Mouse (Mus musculus) bone marrow macrophage, adult 2 months (primary cell): ENCODE data around the gene Tmem178b.

ENCODE experiments used
- CTCF ChIP-seq: IDR thresholded peaks from 2 replicates; pipeline ENCODE4 v1.5.1; 2012; ENCODE audit warnings: low read depth, mild to moderate bottlenecking, low read length, moderate library complexity
- POLR2A ChIP-seq: IDR thresholded peaks from 2 replicates; pipeline ENCODE4 v1.6.1; 2012; ENCODE audit warnings: mild to moderate bottlenecking, low read depth, low read length, borderline replicate concordance

DNA sequence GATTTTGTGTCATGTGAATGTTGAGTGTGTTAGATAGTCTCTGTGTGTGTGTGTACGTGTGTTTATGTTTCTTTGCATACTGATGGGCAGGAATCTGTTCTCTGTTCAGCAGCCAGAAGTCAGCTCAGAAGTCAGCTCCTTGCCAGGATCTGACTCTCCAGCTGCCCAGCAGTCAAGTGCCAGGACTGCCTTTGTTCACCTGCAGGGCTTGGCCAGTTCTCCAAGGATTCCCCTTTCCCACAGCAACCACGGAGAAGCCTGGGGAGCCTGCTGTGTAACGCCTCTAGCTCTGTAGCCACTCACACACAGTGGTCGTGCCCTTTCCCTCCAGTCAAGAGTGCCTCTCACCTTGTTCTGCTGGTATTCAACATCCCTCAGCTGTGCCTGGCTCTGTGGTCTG is 91.5 kb downstream of the Tmem178b start:
- TF ChIP-seq POLR2A (no peak), CTCF (no peak)
